Mouse (Mus musculus) c-Kit-positive CD71-positive TER-119-negative erythroid progenitor cells, embryonic 14.5 days (primary cell): ENCODE results near the gene Fbxw11.
"Not testable (repeated sequence)": the region's sequence is repeated elsewhere in the genome, so short reads cannot be mapped to it uniquely, and the experiment has no call there.

Experiments
- DNase-seq: peaks from one replicate; pipeline ENCODE4 v3.0.0-alpha.2; 2013; ENCODE audit warnings: low read depth

Gene Fbxw11

GRCm38 (mm10) chr11:32676777-32677176 is 34.3 kb downstream of the Fbxw11 start:
- no peak for DNase-seq

DNA sequence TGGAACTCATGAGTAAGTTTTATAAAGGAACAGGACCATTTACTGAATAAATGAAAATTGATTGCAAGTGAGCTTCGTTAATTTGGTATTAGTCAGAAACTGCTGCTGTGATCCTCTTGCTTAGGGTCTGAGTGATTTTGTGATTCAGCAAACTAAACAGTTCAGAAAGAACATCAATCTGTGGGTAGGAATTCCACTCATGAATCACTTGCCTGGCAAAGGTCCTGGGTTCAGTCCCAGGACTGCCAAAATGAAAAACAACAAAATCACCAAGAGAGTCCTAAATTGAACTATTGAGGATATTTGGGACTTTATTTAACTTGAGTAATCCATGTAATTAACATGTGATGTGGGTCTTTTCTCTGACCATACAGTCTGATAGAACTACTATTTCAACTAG is 35.3 kb downstream of the Fbxw11 start:
- DNase-seq: no peak

GRCm38 (mm10) chr11:32679091-32679490 is 36.6 kb downstream of the Fbxw11 start:
- DNase-seq: not testable (repeated sequence)

DNA sequence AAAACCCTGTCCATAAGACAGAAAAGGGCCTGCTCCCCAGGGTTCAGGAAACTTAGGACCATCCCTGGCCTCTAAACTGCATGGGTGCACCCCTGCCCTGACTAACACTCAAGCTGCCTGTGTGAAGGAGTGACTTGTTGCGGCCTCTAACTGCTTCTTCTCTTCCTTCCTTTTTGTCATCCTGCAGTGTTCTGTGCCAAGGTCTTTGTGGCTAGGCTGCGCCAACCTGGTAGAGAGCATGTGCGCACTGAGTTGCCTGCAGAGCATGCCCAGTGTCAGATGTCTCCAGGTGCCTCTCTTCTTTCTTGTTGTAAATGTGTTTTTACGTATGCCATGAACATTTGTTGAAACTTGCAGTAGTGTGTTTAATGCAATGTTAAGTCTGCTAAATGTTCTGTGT is 37.5 kb downstream of the Fbxw11 start:
- no peak for DNase-seq

DNA sequence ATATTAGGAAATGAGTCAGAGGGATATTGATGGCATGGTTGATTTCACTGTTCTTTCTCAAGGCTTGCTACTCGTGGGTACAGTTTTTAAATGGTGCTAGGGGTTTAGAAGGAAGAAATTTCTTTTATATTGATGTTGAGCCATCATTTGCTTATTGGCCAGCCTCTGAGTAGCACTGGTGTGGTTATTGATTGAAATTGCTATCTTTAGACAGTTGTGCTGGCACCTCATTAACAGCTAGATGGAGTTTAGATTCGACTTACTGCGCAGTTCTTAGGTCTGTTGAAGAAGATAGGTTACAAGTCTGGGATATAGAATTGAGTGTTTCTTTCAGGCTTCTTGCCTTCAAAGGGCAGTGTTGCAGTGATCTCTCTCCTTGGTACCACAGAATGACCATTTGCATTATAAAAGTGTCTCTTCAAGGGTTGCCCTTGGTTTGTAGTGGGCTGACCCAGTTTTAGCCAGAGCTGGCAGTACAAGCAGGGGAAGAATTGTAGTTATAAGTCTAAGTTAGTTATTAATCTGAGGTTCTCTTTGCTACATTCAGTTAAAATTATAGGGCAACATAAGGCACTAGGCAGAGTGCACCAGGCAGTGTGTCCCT is 38.8 kb downstream of the Fbxw11 start:
- no peak for DNase-seq

- DNase-seq: no peak
Observed at GRCm38 (mm10) chr11:32682335-32683102, 40.0 kb downstream of the Fbxw11 start.

DNA sequence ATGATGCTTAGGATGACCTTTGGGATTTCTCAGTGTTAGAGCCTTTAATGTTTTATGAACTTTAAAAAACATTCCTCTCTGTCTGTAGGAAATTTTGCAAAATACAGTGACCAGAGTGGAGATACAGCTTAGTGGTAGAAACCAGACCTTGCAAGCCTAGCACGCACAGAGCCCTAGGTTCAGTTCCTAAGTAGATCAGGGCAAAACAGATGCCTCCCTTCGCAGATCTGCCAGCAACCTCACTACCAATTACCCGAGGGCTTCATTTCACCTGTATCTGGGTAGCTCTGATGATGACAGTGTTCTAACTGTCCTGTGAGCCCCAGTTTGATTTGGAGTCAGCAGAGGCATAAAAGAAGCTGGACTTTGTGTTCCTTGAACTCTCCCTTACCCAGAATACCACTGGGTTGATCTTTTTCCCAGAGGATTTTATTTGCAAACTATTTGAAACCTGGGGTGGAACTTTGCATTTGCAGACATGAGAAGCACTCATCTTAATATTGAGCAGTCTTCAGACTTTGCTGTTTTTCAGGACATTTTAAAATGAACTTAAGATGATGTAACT is 42.2 kb downstream of the Fbxw11 start:
- no peak for DNase-seq

DNA sequence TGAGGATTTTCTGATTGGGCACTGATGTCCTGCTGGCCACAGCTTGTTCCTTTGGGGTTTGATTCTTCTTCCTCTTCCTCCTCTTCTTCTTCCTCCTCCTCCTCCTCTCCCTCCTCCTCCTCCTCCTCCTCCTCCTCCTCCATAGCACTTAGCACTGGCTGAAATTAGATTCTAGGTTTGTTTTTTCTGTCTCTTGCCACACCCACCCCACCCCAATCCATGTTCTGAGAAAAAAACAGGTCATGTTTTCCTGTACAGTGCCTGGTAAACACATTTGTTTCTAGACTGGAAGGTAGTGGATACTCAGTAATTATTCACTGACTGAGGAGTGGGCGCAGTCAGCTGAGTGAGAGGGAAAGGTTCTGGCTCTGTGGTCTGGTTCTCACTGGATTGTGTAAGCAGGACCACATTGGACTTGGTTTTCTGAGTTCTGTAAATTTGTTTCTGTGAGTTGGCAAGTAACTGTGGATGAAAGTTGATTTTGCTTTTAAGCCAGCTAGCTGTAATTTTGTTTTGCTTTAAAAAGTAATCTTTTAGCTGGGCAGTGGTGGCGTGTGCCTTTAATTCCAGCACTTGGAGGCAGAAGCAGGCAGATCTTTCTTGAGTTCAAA is 45.8 kb downstream of the Fbxw11 start:
- DNase-seq: no peak

- no peak for DNase-seq
Observed at GRCm38 (mm10) chr11:32689510-32689909, 47.0 kb downstream of the Fbxw11 start.

GRCm38 (mm10) chr11:32692834-32693233 is 50.3 kb downstream of the Fbxw11 start:
- DNase-seq: no peak

DNA sequence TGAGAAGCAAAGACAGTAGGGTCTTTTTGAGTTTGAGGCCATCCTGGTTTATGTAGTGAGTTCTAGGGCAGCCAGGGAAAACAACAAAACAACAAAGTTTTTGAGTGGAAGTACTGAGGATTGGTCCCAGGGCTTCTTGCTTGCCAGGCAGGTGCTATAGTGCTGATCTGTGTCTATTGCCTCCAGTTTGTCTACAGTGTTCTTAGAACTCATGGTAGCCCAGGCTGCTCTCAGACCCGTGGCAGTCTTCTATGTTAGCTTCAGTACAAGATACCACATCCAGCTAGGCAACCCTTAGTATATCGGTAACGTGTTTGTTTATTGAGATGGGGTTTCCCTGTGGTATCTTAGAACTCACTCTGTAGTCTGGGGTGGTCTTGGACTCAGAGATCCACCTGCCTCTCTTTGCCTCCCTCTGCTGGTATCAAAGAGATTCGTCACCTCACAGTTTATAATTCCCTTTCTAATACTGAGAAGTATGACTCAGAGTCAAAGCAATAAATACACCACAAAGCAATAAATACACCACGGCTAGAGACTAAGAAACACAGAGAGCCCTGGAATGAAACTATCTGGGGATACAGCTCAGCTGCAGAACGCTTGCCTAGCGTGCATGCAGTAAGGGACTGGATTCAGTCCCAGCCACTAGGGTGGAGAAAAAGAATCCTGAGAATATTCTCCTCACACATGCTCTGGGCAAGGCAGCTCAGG is 51.1 kb downstream of the Fbxw11 start:
- DNase-seq: no peak

DNA sequence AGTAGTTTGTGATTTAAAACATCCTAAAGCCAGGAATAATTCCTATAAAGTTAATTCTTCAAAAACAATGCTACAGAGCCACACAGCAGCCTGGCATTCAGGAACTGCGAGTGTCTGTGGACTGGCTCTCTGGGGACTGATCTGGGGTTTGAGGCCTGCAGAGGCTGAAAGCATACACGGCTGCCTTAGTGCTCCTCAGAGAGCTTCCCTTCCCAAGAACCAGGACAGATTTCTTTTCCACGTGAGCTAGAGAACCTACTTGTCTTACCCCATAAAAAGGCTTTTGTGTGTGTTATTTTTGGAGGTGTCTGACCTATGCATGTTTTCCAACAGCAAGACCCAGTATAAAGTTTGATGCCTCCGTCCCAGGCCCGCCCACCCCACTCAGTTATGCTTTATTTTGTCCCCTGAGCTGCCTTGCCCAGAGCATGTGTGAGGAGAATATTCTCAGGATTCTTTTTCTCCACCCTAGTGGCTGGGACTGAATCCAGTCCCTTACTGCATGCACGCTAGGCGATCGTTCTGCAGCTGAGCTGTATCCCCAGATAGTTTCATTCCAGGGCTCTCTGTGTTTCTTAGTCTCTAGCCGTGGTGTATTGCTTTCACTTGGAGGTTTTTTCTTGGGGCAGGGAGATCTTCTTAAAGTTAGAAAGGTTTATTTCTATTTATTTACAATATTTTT is 51.9 kb downstream of the Fbxw11 start:
- not testable (repeated sequence) for DNase-seq

- no peak for DNase-seq
Observed at GRCm38 (mm10) chr11:32696446-32697090, 54.0 kb downstream of the Fbxw11 start.

DNA sequence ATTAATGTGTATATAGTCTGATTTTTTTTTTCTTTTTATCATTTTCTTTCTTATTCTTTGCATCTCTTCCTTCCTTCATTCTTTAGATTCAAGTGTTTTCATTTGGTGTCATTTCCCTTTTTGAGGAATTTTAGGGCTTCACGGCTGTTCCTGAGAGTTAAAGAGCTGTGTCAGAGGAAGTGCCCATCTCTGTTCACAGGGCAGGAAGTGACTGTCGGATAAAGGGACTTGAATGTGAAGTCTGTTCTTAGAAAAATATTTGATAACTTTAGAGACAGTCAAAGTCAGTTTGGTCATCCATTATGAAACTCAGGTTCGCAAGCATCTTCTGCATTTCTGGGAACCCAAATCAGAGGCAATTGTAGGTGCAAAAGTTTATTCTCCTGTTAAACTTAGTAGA is 55.2 kb downstream of the Fbxw11 start:
- no peak for DNase-seq

- DNase-seq: no peak
Observed at GRCm38 (mm10) chr11:32699913-32700493, 57.5 kb downstream of the Fbxw11 start.

- DNase-seq: no peak
Observed at GRCm38 (mm10) chr11:32701566-32701965, 59.0 kb downstream of the Fbxw11 start.

- DNase-seq: no peak
Observed at GRCm38 (mm10) chr11:32704241-32704890, 61.8 kb downstream of the Fbxw11 start.

DNA sequence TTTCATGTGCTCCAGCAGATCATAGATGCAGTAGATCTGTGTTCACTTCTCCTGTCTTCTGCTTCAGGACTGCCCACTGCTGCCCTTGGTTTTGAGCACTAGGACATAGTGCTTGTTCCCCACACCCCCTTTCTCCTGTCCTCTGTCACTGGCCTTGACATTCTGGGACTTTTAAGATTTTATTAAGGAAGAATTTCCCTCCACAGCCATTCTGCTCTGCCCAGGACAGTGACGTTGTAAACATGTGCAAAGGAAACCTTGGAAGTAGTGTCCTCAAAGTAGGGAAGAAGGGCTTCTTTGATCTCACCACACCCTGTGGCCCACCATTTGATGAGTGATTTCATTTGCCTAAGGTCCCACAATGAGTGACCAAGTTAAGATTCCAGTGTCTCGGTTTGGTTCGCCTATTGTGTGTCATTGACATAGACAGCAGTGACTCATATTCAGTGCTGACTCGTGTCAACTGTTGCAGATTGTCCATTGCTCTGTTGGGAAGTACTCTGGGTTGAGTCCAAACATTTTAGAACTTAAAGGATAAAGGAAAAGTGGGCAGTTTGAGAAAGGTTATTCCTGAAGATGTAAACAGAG is 64.0 kb downstream of the Fbxw11 start:
- DNase-seq: no peak

- no peak for DNase-seq
Observed at GRCm38 (mm10) chr11:32707481-32707880, 65.0 kb downstream of the Fbxw11 start.
